Mouse (Mus musculus) small intestine, adult 2 months (tissue): ENCODE measurements around the gene Dcp1a. TPM values are rescaled to one million over a fixed set of nuclear protein-coding genes. Genes with fewer than 3 reads are reported as not detected.

Experiments
- H3K27ac ChIP-seq: fragments of 200-500 bp; 2 replicates; pipeline ENCODE4 v1.5.1; 2012; ENCODE audit warnings: low read depth, low read length, control low read depth, inconsistent platforms; ENCODE audit not compliant: insufficient read depth
- H3K27me3 ChIP-seq: fragments of 200-500 bp; 2 replicates; pipeline ENCODE4 v1.6.1; 2012; ENCODE audit warnings: mild to moderate bottlenecking, moderate library complexity, low read length, inconsistent platforms; ENCODE audit not compliant: control insufficient read depth, insufficient read depth
- H3K36me3 ChIP-seq: fragments of 200-500 bp; 2 replicates; pipeline ENCODE4 v1.6.1; 2012; ENCODE audit warnings: mild to moderate bottlenecking, low read length, control low read depth, inconsistent platforms; ENCODE audit not compliant: control insufficient read depth, insufficient read depth
- H3K4me1 ChIP-seq: fragments of 200-500 bp; 2 replicates; pipeline ENCODE4 v1.6.1; 2012; ENCODE audit warnings: low read length, inconsistent platforms, mixed read lengths; ENCODE audit not compliant: control insufficient read depth, insufficient read depth, insufficient read length
- H3K4me3 ChIP-seq: fragments of 200-500 bp; 2 replicates; pipeline ENCODE4 v1.5.1; 2012; ENCODE audit warnings: low read depth, mild to moderate bottlenecking, control low read depth, inconsistent platforms, low read length, moderate library complexity
- CTCF ChIP-seq: fragments of 200-500 bp; IDR thresholded peaks from 2 replicates; pipeline ENCODE4 v1.5.1; 2012; ENCODE audit warnings: low read depth, mild to moderate bottlenecking, control low read depth, inconsistent platforms, low read length, moderate library complexity, mixed read lengths; ENCODE audit not compliant: insufficient replicate concordance, insufficient read length; ENCODE audit errors: extremely low read depth
- POLR2A ChIP-seq: fragments of 200-500 bp; IDR thresholded peaks from 2 replicates; pipeline ENCODE4 v1.6.1; 2012; ENCODE audit warnings: low read depth, mild to moderate bottlenecking, control low read depth, inconsistent platforms, low read length, moderate library complexity
- WGBS: fragments of 180-500 bp; shearing (Covaris S2); methylation state at CpG from one replicate; pipeline ENCODE4 v1.1.7; 2018; 5-methylcytosine and 5-hydroxymethylcytosine counted together
- polyA plus RNA-seq: library from polyadenylated mRNA; depleted of rRNA; stranded (reverse); fragments of >200 nt; gene quantifications from 2 replicates; pipeline ENCODE4 v1.2.3, GENCODE M21; 2012

Gene Dcp1a
- polyA plus RNA-seq, 1 experiment: 28.6 TPM

- H3K4me1 ChIP-seq: no peaks in the 10 kb centered on the region
- H3K27ac ChIP-seq: no peak overlapping the region
- H3K27me3 ChIP-seq: no peaks in the 10 kb centered on the region
- WGBS: 68% methylated on average over 7 of the region's 7 CpGs
- no peak overlapping the region for H3K4me3 ChIP-seq
- H3K36me3 ChIP-seq: no peaks in the 10 kb centered on the region
- no peak for TF ChIP-seq POLR2A
- TF ChIP-seq CTCF: no peak
These were observed 21.9 kb upstream of the Dcp1a start for GRCm38 (mm10) chr14:30457436-30457835.

DNA sequence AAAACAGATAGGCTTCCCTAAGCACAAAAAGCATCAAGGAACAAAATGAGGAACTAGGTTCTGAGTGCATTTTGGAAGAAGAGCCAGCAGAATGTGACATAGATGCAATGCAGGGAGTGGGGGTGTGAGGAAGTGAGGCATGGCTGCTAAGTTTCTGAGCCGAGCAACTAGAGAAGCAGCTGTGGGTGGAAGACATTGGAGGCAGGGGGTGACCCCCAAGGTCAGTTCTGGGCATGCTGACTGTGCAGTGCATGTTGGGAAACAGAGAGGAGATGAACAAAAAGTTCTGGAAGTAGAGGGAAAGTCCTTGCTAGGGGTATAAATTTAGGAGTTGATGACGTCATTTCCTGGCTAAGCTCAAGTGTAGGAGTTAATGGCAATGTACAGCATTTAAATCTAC, 21.4 kb upstream of the Dcp1a start:
- no peaks in the 10 kb centered on the region for H3K36me3 ChIP-seq
- H3K27ac ChIP-seq: no peak overlapping the region
- H3K27me3 ChIP-seq: no peaks in the 10 kb centered on the region
- no peak overlapping the region for H3K4me3 ChIP-seq
- no peak for TF ChIP-seq POLR2A
- no peak for TF ChIP-seq CTCF
- WGBS: 50% methylated on average over 2 of the region's 2 CpGs
- no peaks in the 10 kb centered on the region for H3K4me1 ChIP-seq

DNA sequence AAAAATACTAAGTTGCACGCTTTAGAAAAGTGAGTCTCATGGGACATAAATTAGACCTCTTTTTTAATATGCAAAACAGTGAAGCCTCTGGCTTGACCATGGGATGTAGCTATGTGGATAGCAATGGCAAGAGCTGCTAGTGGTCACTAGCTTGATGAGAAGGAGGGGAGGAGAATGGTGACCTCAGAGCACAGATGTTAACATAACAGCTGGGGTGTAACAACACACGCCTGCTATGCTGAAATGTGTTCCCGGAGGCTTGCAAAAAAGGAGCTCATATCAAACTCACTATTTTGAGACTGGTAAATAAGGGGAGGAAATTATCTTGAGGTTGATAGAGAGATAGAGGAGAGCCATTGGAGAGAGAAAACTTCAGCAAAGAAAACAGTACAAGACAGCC, 20.5 kb upstream of the Dcp1a start:
- Histone ChIP-seq H3K27me3 (no peaks in the 10 kb centered on the region), H3K27ac (no peak overlapping the region), H3K4me1 (no peaks in the 10 kb centered on the region), H3K4me3 (no peak overlapping the region), H3K36me3 (no peaks in the 10 kb centered on the region)
- no peak for TF ChIP-seq CTCF
- TF ChIP-seq POLR2A: no peak
- 84% methylated on average over 3 of the region's 3 CpGs for WGBS

DNA sequence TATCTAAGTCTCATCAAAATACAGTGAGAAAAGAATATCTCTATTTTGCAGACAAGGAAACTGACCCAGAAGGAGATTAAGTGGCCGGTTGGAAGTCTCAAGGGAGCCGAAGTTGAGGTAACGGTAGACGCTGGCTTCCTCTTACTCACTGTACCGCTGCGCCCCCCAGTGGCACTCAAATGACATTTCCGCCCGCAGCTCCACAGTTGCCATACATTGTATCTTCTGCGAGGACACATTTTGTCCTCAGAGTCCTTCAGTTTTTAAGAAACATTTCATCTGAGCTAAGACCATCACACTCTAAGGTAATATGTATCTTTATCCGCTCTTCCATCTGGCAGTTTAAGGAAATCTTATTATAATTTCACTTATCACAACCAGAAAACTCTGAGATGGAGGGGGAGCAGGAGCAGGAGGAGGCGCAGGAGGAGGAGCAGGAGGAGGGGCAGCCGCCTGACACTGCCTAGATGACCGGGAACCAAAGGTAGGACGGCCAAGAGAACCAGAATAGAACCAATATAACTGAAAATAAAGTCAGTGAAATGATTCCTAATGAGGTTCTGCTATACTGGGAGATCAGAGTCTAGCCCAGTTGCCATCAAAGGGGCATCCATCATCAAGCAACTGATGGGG, 19.3 kb upstream of the Dcp1a start:
- H3K4me1 ChIP-seq: no peaks in the 10 kb centered on the region
- 6% methylated on average over 14 of the region's 14 CpGs for WGBS
- H3K4me3 ChIP-seq: no peak overlapping the region
- H3K36me3 ChIP-seq: no peaks in the 10 kb centered on the region
- no peak overlapping the region for H3K27ac ChIP-seq
- H3K27me3 ChIP-seq: no peaks in the 10 kb centered on the region
- TF ChIP-seq POLR2A: no peak
- peak; percentile 96 for TF ChIP-seq CTCF

- Histone ChIP-seq H3K4me1 (no peaks in the 10 kb centered on the region), H3K27me3 (no peaks in the 10 kb centered on the region), H3K36me3 (no peaks in the 10 kb centered on the region), H3K27ac (no peak overlapping the region), H3K4me3 (no peak overlapping the region)
- no peak for TF ChIP-seq CTCF
- TF ChIP-seq POLR2A: no peak
- WGBS: 84% methylated on average over 4 of the region's 4 CpGs
These were observed 16.0 kb upstream of the Dcp1a start for GRCm38 (mm10) chr14:30463312-30463711.

DNA sequence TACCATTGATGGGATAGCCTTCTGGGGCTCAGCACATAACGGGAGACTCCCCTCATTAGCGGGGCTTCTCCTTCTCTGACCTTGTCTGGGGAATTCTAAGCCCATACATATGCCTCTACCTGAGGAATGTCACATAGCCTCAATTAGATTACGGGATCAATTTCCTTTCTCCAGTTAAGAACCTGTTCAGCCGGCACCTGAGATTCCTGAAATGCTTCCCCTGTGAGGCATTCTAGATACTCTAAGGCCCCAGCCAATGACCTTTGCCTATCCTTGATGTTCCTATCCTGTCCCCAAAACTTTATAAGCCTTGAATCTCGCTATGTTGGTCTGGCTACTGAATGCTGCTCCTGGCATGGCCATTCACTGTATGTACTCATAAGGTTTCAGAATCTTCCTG, 5.7 kb upstream of the Dcp1a start:
- no peaks in the 10 kb centered on the region for H3K36me3 ChIP-seq
- no peak for TF ChIP-seq POLR2A
- peaks cover 9% of the 10 kb centered on the region; the same call in 1 of the 2 replicates for H3K4me1 ChIP-seq
- H3K4me3 ChIP-seq: no peak overlapping the region
- H3K27ac ChIP-seq: peak overlapping the region; percentile 26; the same call in 1 of the 2 replicates
- 26% methylated on average over 5 of the region's 5 CpGs for WGBS
- no peaks in the 10 kb centered on the region for H3K27me3 ChIP-seq

DNA sequence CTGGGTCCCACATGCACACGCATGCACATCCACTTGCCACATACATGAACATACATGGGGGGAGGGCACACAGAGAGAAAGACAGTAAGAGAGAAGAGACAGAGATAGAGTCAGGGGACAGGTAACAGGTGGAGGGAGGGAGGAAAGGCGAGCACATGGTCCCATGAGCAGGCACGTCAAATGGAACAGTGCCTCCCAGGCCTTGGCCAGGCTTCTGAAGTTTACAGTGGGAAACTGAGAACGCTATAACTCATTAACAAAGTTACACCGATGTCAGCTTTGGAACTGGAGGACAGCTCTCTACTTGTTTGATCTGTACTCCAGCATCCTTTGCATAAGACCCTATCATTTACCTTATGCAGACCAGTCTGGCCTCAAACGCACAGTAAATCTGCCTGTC, 4.9 kb upstream of the Dcp1a start:
- no peaks in the 10 kb centered on the region for H3K27me3 ChIP-seq
- WGBS: 88% methylated on average over 6 of the region's 6 CpGs
- H3K36me3 ChIP-seq: no peaks in the 10 kb centered on the region
- H3K4me1 ChIP-seq: peaks cover 9% of the 10 kb centered on the region; the same call in 1 of the 2 replicates
- TF ChIP-seq POLR2A (no peak), CTCF (no peak)
- no peak overlapping the region for H3K27ac ChIP-seq
- H3K4me3 ChIP-seq: no peak overlapping the region
